In genomic region chr7:132572738-132573137, GRCm38 (mm10) we compare ENCODE assay signal across 11 mouse cellular contexts. TPM values are rescaled to one million over a fixed set of nuclear protein-coding genes. Genes with fewer than 3 reads are reported as not detected.
DNase-seq lines count a peak whose midpoint lies in the region; ATAC-seq lines count a peak whose summit lies in the region.
"Had no signal": no experiment of that assay in that cellular context is flagged by ENCODE, and none has a peak within 500 bp of the region (broad histone marks: within the 10 kb centered on the region; RNA-seq: fewer than 3 reads in every experiment).

No protein-coding gene starts in this region.

- peaks cover 33% of the 10 kb centered on the region for H3K36me3 ChIP-seq in erythroblast, embryonic 14.5 days (ENCODE audit: control insufficient read depth)
- peaks cover 3% of the 10 kb centered on the region; the same call in 1 of the 2 replicates for H3K36me3 ChIP-seq in midbrain, embryonic 12.5 days
- no peaks in the 10 kb centered on the region for H3K36me3 ChIP-seq in midbrain, embryonic 11.5 days (ENCODE audit: control insufficient read depth, insufficient read depth, low read length)
- H3K36me3 ChIP-seq in hindbrain, embryonic 15.5 days: peaks cover 3% of the 10 kb centered on the region; the same call in 1 of the 2 replicates
- H3K36me3 ChIP-seq in stomach, embryonic 16.5 days (ENCODE audit: control insufficient read depth, insufficient read depth, low read length): no peaks in the 10 kb centered on the region

- H3K27me3 ChIP-seq in erythroblast, embryonic 14.5 days (ENCODE audit: control insufficient read depth): no peaks in the 10 kb centered on the region; the same call in 1 of the 2 replicates
- peaks cover 9% of the 10 kb centered on the region for H3K27me3 ChIP-seq in midbrain, embryonic 12.5 days
- peaks cover 2% of the 10 kb centered on the region; the same call in 1 of the 2 replicates for H3K27me3 ChIP-seq in midbrain, embryonic 11.5 days (ENCODE audit: control insufficient read depth, insufficient read depth, low read length)
- H3K27me3 ChIP-seq in hindbrain, embryonic 15.5 days: no peaks in the 10 kb centered on the region
- H3K27me3 ChIP-seq in stomach, embryonic 16.5 days (ENCODE audit: control insufficient read depth, insufficient read depth, low read length): no peaks in the 10 kb centered on the region

- H3K27ac ChIP-seq in midbrain, embryonic 12.5 days (replicated peaks): 0 out of 2 replicates have a peak overlapping the region, but pooled peaks have one; percentile 4
- H3K27ac ChIP-seq in midbrain, embryonic 11.5 days (ENCODE audit: low read depth, low read length): no peak overlapping the region
- peak overlapping the region; percentile 55 for H3K27ac ChIP-seq in hindbrain, embryonic 15.5 days (replicated peaks)
- H3K27ac ChIP-seq in stomach, embryonic 16.5 days (ENCODE audit: low read length): no peak overlapping the region

- 84% methylated on average over 3 of the region's 3 CpGs for WGBS in midbrain, embryonic 12.5 days
- 80% methylated on average over 3 of the region's 3 CpGs for WGBS in midbrain, embryonic 11.5 days
- 68% methylated on average over 3 of the region's 3 CpGs for WGBS in hindbrain, embryonic 15.5 days
- WGBS in stomach, embryonic 16.5 days: 66% methylated on average over 3 of the region's 3 CpGs

- H3K9me3 ChIP-seq in erythroblast, embryonic 14.5 days (ENCODE audit: control insufficient read depth, low read length): no peaks in the 10 kb centered on the region
- no peaks in the 10 kb centered on the region for H3K9me3 ChIP-seq in midbrain, embryonic 12.5 days
- H3K9me3 ChIP-seq in midbrain, embryonic 11.5 days (ENCODE audit: control insufficient read depth, low read length): no peaks in the 10 kb centered on the region
- no peaks in the 10 kb centered on the region for H3K9me3 ChIP-seq in hindbrain, embryonic 15.5 days
- no peaks in the 10 kb centered on the region for H3K9me3 ChIP-seq in stomach, embryonic 16.5 days (replicated peaks; ENCODE audit: control insufficient read depth, low read length)

- no peak overlapping the region for H3K4me2 ChIP-seq in midbrain, embryonic 12.5 days (replicated peaks)
- no peak overlapping the region for H3K4me2 ChIP-seq in midbrain, embryonic 11.5 days
- H3K4me2 ChIP-seq in hindbrain, embryonic 15.5 days: peak overlapping the region; percentile 33; the same call in 1 of the 2 replicates
- H3K4me2 ChIP-seq in stomach, embryonic 16.5 days (ENCODE audit: low read depth, low read length): 0 out of 2 replicates have a peak overlapping the region, but pooled peaks have one; percentile 35

- H3K4me1 ChIP-seq in erythroblast, embryonic 14.5 days (ENCODE audit: control insufficient read depth): peaks cover 76% of the 10 kb centered on the region
- peaks cover 25% of the 10 kb centered on the region for H3K4me1 ChIP-seq in midbrain, embryonic 12.5 days
- peaks cover 9% of the 10 kb centered on the region for H3K4me1 ChIP-seq in midbrain, embryonic 11.5 days (ENCODE audit: control insufficient read depth, insufficient read depth, low read length)
- H3K4me1 ChIP-seq in hindbrain, embryonic 15.5 days (replicated peaks): peaks cover 19% of the 10 kb centered on the region
- peaks cover 30% of the 10 kb centered on the region for H3K4me1 ChIP-seq in stomach, embryonic 16.5 days (ENCODE audit: control insufficient read depth, insufficient read depth, low read length)

- ATAC-seq in erythroblast, adult 5-6 weeks (replicated peaks; ENCODE audit: low FRiP score, poor library complexity, severe bottlenecking): no peak
- no peak for ATAC-seq in midbrain, embryonic 12.5 days (ENCODE audit: low FRiP score, low read depth)
- ATAC-seq in midbrain, embryonic 11.5 days (ENCODE audit: low FRiP score): no peak
- ATAC-seq in hindbrain, embryonic 15.5 days (ENCODE audit: low FRiP score, low read depth): no peak
- ATAC-seq in stomach, embryonic 16.5 days (ENCODE audit: insufficient read depth, low FRiP score): no peak

- peak overlapping the region; percentile 22 for H3K4me3 ChIP-seq in erythroblast, embryonic 14.5 days (replicated peaks)
- no peak overlapping the region for H3K4me3 ChIP-seq in midbrain, embryonic 12.5 days
- H3K4me3 ChIP-seq in midbrain, embryonic 11.5 days (ENCODE audit: low read depth, low read length): no peak overlapping the region
- no peak overlapping the region for H3K4me3 ChIP-seq in hindbrain, embryonic 15.5 days
- H3K4me3 ChIP-seq in stomach, embryonic 16.5 days (replicated peaks; ENCODE audit: low read length): no peak overlapping the region

- no peak for DNase-seq in midbrain, embryonic 11.5 days (ENCODE audit: low spot score, missing footprints)
- DNase-seq in kidney, adult 9 months: no peak
- DNase-seq in right cerebral cortex, postnatal 25 days: no peak
- DNase-seq: B cell, adult 2 months; layer of hippocampus, postnatal 36 days had no signal

- no peak overlapping the region for H3K9ac ChIP-seq in midbrain, embryonic 12.5 days (replicated peaks)
- H3K9ac ChIP-seq in midbrain, embryonic 11.5 days (ENCODE audit: low read length): no peak overlapping the region
- no peak overlapping the region for H3K9ac ChIP-seq in hindbrain, embryonic 15.5 days
- H3K9ac ChIP-seq in stomach, embryonic 16.5 days (ENCODE audit: low read length): no peak overlapping the region

RNA-seq across cellular contexts. Expression of gene Oat, which starts 3.5 kb away (rescaled TPM):
- polyA plus RNA-seq in erythroblast, embryonic 14.5 days (2012): 0.05 and 0.09 TPM in 2 replicates
- 29.7 and 39.2 TPM in 2 replicates for total RNA-seq in erythroblast, adult 5-6 weeks (2015; ENCODE audit: low replicate concordance)
- 21.2 and 24.8 TPM in 2 replicates for total RNA-seq in erythroblast, adult 5-6 weeks (2017; ENCODE audit: low replicate concordance)
- 105 and 114 TPM in 2 replicates for polyA plus RNA-seq in midbrain, embryonic 12.5 days (2016; fragmentation: Nextera tagmentation; extraction: Ambion mirVana)
- polyA plus RNA-seq in midbrain, embryonic 11.5 days (2014; fragmentation: Nextera tagmentation; extraction: Ambion mirVana): 145 and 152 TPM in 2 replicates
- polyA plus RNA-seq in hindbrain, embryonic 15.5 days (2015; fragmentation: Nextera tagmentation; extraction: Ambion mirVana): 109 and 110 TPM in 2 replicates
- polyA plus RNA-seq in stomach, embryonic 16.5 days (2015; fragmentation: Nextera tagmentation; extraction: Ambion mirVana): 356 and 377 TPM in 2 replicates

RNA-seq across cellular contexts. Expression of gene Nkx1-2, which starts 26.7 kb away (rescaled TPM):
- not detected in 2 replicates for polyA plus RNA-seq in erythroblast, embryonic 14.5 days (2012)
- total RNA-seq in erythroblast, adult 5-6 weeks (2015; ENCODE audit: low replicate concordance): not detected in 2 replicates
- not detected in 2 replicates for total RNA-seq in erythroblast, adult 5-6 weeks (2017; ENCODE audit: low replicate concordance)
- polyA plus RNA-seq in midbrain, embryonic 12.5 days (2016; fragmentation: Nextera tagmentation; extraction: Ambion mirVana): 2.6 and 2.9 TPM in 2 replicates
- 4.4 and 4.5 TPM in 2 replicates for polyA plus RNA-seq in midbrain, embryonic 11.5 days (2014; fragmentation: Nextera tagmentation; extraction: Ambion mirVana)
- 0.52 and 0.63 TPM in 2 replicates for polyA plus RNA-seq in hindbrain, embryonic 15.5 days (2015; fragmentation: Nextera tagmentation; extraction: Ambion mirVana)
- polyA plus RNA-seq in stomach, embryonic 16.5 days (2015; fragmentation: Nextera tagmentation; extraction: Ambion mirVana): not detected in 2 replicates
- total RNA-seq: hematopoietic stem cell, adult 5-6 weeks; layer of hippocampus, postnatal 36 days had no signal

RNA-seq across cellular contexts. Expression of gene Lhpp, which starts 37.7 kb away (rescaled TPM):
- polyA plus RNA-seq in erythroblast, embryonic 14.5 days (2012): 0.09 and 0.12 TPM in 2 replicates
- total RNA-seq in erythroblast, adult 5-6 weeks (2015; ENCODE audit: low replicate concordance): not detected in 2 replicates
- 0.68 and 1.1 TPM in 2 replicates for total RNA-seq in erythroblast, adult 5-6 weeks (2017; ENCODE audit: low replicate concordance)
- 16.1 and 17.5 TPM in 2 replicates for polyA plus RNA-seq in midbrain, embryonic 12.5 days (2016; fragmentation: Nextera tagmentation; extraction: Ambion mirVana)
- 18.3 and 20.8 TPM in 2 replicates for polyA plus RNA-seq in midbrain, embryonic 11.5 days (2014; fragmentation: Nextera tagmentation; extraction: Ambion mirVana)
- polyA plus RNA-seq in hindbrain, embryonic 15.5 days (2015; fragmentation: Nextera tagmentation; extraction: Ambion mirVana): 45.8 and 50.6 TPM in 2 replicates
- 12.7 and 13.5 TPM in 2 replicates for polyA plus RNA-seq in stomach, embryonic 16.5 days (2015; fragmentation: Nextera tagmentation; extraction: Ambion mirVana)

Comparison
In these comparisons a context has a peak if more than half of its experiments do, and no peak if none do; other contexts are left out.
1. H3K27ac ChIP-seq: peak in midbrain, embryonic 12.5 days (single experiment) and hindbrain, embryonic 15.5 days (single experiment); none in midbrain, embryonic 11.5 days (single experiment) and stomach, embryonic 16.5 days (single experiment).
2. H3K4me2 ChIP-seq: peak in hindbrain, embryonic 15.5 days (single experiment) and stomach, embryonic 16.5 days (single experiment); none in midbrain, embryonic 12.5 days (single experiment) and midbrain, embryonic 11.5 days (single experiment).
3. RNA of gene Oat, which starts 3.5 kb away (polyA plus RNA-seq): 356 to 377 TPM in stomach, embryonic 16.5 days, 145 to 152 TPM in midbrain, embryonic 11.5 days, 105 to 114 TPM in midbrain, embryonic 12.5 days and 109 to 110 TPM in hindbrain, embryonic 15.5 days; 0.05 to 0.09 TPM in erythroblast, embryonic 14.5 days; every median in the first group is over 10 times any median in the second.
4. RNA of gene Lhpp, which starts 37.7 kb away (polyA plus RNA-seq): 45.8 to 50.6 TPM in hindbrain, embryonic 15.5 days, 18.3 to 20.8 TPM in midbrain, embryonic 11.5 days, 16.1 to 17.5 TPM in midbrain, embryonic 12.5 days and 12.7 to 13.5 TPM in stomach, embryonic 16.5 days; 0.09 to 0.12 TPM in erythroblast, embryonic 14.5 days; every median in the first group is over 10 times any median in the second.